Mouse (Mus musculus) kidney, postnatal 14 days (tissue): ENCODE measurements around the gene Afdn.
"Not testable (repeated sequence)": the region's sequence is repeated elsewhere in the genome, so short reads cannot be mapped to it uniquely, and the experiment has no call there.

Source experiments
- DNase-seq: peaks from one replicate; pipeline ENCODE4 v3.0.0; 2022; ENCODE audit warnings: mixed read lengths

Gene Afdn

GRCm38 (mm10) chr17:13783469-13783868 is 23.1 kb downstream of the Afdn start:
- no peak for DNase-seq

- DNase-seq, result not testable (repeated sequence)
Measured at GRCm38 (mm10) chr17:13790033-13790432, 29.7 kb downstream of the Afdn start.

- no peak for DNase-seq
Measured at GRCm38 (mm10) chr17:13797691-13798090, 37.4 kb downstream of the Afdn start.

- no peak for DNase-seq
Measured at GRCm38 (mm10) chr17:13802836-13803408, 42.6 kb downstream of the Afdn start.

GRCm38 (mm10) chr17:13806016-13806415 is 45.7 kb downstream of the Afdn start:
- no peak for DNase-seq

GRCm38 (mm10) chr17:13817789-13818188 is 57.5 kb downstream of the Afdn start:
- DNase-seq, result no peak

- no peak for DNase-seq
Measured at GRCm38 (mm10) chr17:13819342-13819741, 59.0 kb downstream of the Afdn start.

- no peak for DNase-seq
Measured at GRCm38 (mm10) chr17:13820676-13821075, 60.3 kb downstream of the Afdn start.

- DNase-seq, result no peak
Measured at GRCm38 (mm10) chr17:13825421-13825820, 65.1 kb downstream of the Afdn start.

GRCm38 (mm10) chr17:13830234-13830633 is 69.9 kb downstream of the Afdn start:
- DNase-seq, result no peak

GRCm38 (mm10) chr17:13830636-13831341 is 70.5 kb downstream of the Afdn start:
- DNase-seq, result peak; percentile 62

- peak; percentile 20 for DNase-seq
Measured at GRCm38 (mm10) chr17:13835876-13836275, 75.5 kb downstream of the Afdn start.

- DNase-seq, result peak; percentile 19
Measured at GRCm38 (mm10) chr17:13850175-13850574, 89.8 kb downstream of the Afdn start.

GRCm38 (mm10) chr17:13853883-13854282 is 93.5 kb downstream of the Afdn start:
- not testable (repeated sequence) for DNase-seq

- no peak for DNase-seq
Measured at GRCm38 (mm10) chr17:13855396-13855795, 95.1 kb downstream of the Afdn start.

- DNase-seq, result no peak
Measured at GRCm38 (mm10) chr17:13856429-13857090, 96.2 kb downstream of the Afdn start.

- DNase-seq, result peak; percentile 25
Measured at GRCm38 (mm10) chr17:13865340-13865739, 105.0 kb downstream of the Afdn start.

- DNase-seq, result no peak
Measured at GRCm38 (mm10) chr17:13866951-13867351, 106.6 kb downstream of the Afdn start.

- DNase-seq, result peak; percentile 53
Measured at GRCm38 (mm10) chr17:13867475-13867874, 107.1 kb downstream of the Afdn start.

- no peak for DNase-seq
Measured at GRCm38 (mm10) chr17:13870236-13870635, 109.9 kb downstream of the Afdn start.

- DNase-seq, result no peak
Measured at GRCm38 (mm10) chr17:13874245-13874644, 113.9 kb downstream of the Afdn start.

- DNase-seq, result peak; percentile 17
Measured at GRCm38 (mm10) chr17:13877460-13877859, 117.1 kb downstream of the Afdn start.

- no peak for DNase-seq
Measured at GRCm38 (mm10) chr17:13879731-13880130, 119.4 kb downstream of the Afdn start.

- no peak for DNase-seq
Measured at GRCm38 (mm10) chr17:13883540-13883939, 123.2 kb downstream of the Afdn start.
